Mouse (Mus musculus) hindbrain, embryonic 15.5 days (tissue): ENCODE results near the gene Lyzl4. TPM values are rescaled to one million over a fixed set of nuclear protein-coding genes. Genes with fewer than 3 reads are reported as not detected.

Experiments used
- ATAC-seq: fragments of 200-750 bp; cut with Nextera tagmentation; 2 replicates; pipeline ENCODE4 v1.8.0; 2017; ENCODE audit warnings: low read depth, moderate number of reproducible peaks, moderate TSS enrichment; ENCODE audit not compliant: low FRiP score
- H3K27ac ChIP-seq: fragments of 300-500 bp; sonication (generic); replicated peaks from 2 replicates; pipeline ENCODE4 v1.5.1; 2015; ENCODE audit warnings: mild to moderate bottlenecking, inconsistent platforms
- H3K27me3 ChIP-seq: fragments of 300-500 bp; sonication (generic); 2 replicates; pipeline ENCODE4 v1.6.1; 2015; ENCODE audit warnings: control low read depth, inconsistent platforms
- H3K36me3 ChIP-seq: fragments of 300-500 bp; sonication (generic); 2 replicates; pipeline ENCODE4 v1.6.1; 2015; ENCODE audit warnings: control low read depth, inconsistent platforms
- H3K4me1 ChIP-seq: fragments of 300-500 bp; sonication (generic); replicated peaks from 2 replicates; pipeline ENCODE4 v1.6.1; 2015; ENCODE audit warnings: control low read depth, inconsistent platforms
- H3K4me2 ChIP-seq: fragments of 300-500 bp; sonication (generic); 2 replicates; pipeline ENCODE4 v1.6.1; 2015; ENCODE audit warnings: moderate library complexity, mild to moderate bottlenecking, inconsistent platforms
- H3K4me3 ChIP-seq: fragments of 300-500 bp; sonication (generic); 2 replicates; pipeline ENCODE4 v1.5.1; 2015; ENCODE audit warnings: mild to moderate bottlenecking, inconsistent platforms
- H3K9ac ChIP-seq: fragments of 300-500 bp; sonication (generic); 2 replicates; pipeline ENCODE4 v1.6.1; 2015; ENCODE audit warnings: inconsistent platforms
- H3K9me3 ChIP-seq: fragments of 300-500 bp; sonication (generic); 2 replicates; pipeline ENCODE4 v1.6.1; 2016; ENCODE audit warnings: control low read depth, inconsistent platforms
- WGBS: fragments of 180-500 bp; shearing (Covaris S2); methylation state at CpG from one replicate; pipeline ENCODE4 v1.1.7; 2015; 5-methylcytosine and 5-hydroxymethylcytosine counted together
- polyA plus RNA-seq: library from polyadenylated mRNA; unstranded; fragments of >200 nt; fragmentation: Nextera tagmentation; extraction: Ambion mirVana; gene quantifications from 2 replicates; pipeline ENCODE4 v1.2.1, GENCODE M21; 2015

Lyzl4 gene
- polyA plus RNA-seq, 1 experiment from 2014 or later: 0.26 TPM

DNA sequence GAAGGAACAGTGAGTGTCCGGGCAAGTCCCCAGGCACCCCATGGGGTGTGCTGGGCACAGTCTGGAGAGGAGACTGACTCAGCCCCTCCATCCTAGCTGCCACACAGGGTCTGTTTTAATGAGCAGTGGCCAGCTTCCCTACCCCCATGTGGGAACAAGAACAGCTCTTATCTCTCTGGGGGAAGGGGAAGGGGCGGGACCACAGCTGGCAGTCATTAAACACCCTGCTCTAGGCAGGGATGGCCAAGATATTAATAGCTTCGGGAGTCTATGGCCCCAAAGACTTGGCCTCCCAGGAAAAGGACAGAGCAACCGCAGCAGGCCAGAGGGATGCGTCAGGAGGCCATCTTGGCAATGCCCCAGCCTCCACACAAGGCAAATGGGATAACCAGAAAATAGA, 30.4 kb upstream of the Lyzl4 start:
- H3K9ac ChIP-seq: no peak overlapping the region
- peaks cover 14% of the 10 kb centered on the region for H3K4me1 ChIP-seq
- H3K4me2 ChIP-seq: no peak overlapping the region
- no peak overlapping the region for H3K4me3 ChIP-seq
- ATAC-seq: no peak
- H3K36me3 ChIP-seq: no peaks in the 10 kb centered on the region
- WGBS: 58% methylated on average over 5 of the region's 5 CpGs
- no peaks in the 10 kb centered on the region for H3K9me3 ChIP-seq
- H3K27ac ChIP-seq: no peak overlapping the region
- H3K27me3 ChIP-seq: no peaks in the 10 kb centered on the region

DNA sequence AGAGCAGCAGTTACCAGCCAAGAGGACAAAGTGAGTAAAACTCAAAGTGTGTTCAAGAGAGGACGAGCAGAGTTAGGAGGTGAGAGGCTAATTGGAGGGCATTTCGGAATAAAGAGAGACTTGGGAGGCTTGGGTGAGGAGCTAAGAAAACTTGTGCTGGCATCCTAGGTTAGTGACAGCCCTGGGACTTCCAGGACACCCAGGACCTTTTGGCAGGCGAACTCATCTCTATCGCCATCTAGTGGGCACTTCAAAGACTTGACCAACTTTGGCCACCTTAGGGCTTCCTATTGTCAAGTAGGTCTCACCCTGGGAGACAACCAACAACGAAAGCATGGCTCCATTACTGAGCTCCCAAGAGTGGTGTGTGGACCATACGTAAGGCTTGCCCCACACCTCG, 29.4 kb upstream of the Lyzl4 start:
- Histone ChIP-seq H3K9me3 (no peaks in the 10 kb centered on the region), H3K27me3 (no peaks in the 10 kb centered on the region), H3K27ac (no peak overlapping the region), H3K4me1 (peaks cover 21% of the 10 kb centered on the region), H3K36me3 (no peaks in the 10 kb centered on the region), H3K9ac (no peak overlapping the region), H3K4me2 (no peak overlapping the region), H3K4me3 (no peak overlapping the region)
- ATAC-seq: no peak
- WGBS: 18% methylated on average over 7 of the region's 7 CpGs

DNA sequence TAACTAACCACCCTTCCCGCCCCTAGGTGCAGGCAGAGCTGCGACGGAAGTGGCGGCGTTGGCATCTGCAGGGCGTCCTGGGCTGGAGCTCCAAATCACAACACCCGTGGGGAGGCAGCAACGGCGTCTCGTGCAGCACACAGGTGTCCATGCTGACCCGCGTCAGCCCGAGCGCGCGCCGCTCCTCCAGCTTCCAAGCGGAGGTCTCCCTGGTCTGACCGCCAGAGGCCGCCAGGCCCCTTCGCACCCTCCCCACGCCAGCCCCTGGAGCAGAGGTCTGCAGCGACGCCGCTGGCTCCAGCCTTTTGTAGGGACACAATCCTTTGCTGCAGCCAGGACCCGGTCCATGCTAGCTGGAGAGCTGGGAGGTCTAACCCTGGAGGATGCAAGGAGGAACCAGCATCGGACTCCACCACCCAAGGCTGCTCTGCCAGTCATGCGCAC, 27.5 kb upstream of the Lyzl4 start:
- H3K27me3 ChIP-seq: no peaks in the 10 kb centered on the region
- peak overlapping the region; percentile 39 for H3K4me3 ChIP-seq
- WGBS: 1% methylated on average over 28 of the region's 28 CpGs
- peak; percentile 68 for ATAC-seq
- no peaks in the 10 kb centered on the region for H3K36me3 ChIP-seq
- H3K27ac ChIP-seq: no peak overlapping the region
- peak overlapping the region; percentile 36 for H3K9ac ChIP-seq
- no peaks in the 10 kb centered on the region for H3K9me3 ChIP-seq
- H3K4me1 ChIP-seq: peaks cover 21% of the 10 kb centered on the region
- peak overlapping the region; percentile 71 for H3K4me2 ChIP-seq

DNA sequence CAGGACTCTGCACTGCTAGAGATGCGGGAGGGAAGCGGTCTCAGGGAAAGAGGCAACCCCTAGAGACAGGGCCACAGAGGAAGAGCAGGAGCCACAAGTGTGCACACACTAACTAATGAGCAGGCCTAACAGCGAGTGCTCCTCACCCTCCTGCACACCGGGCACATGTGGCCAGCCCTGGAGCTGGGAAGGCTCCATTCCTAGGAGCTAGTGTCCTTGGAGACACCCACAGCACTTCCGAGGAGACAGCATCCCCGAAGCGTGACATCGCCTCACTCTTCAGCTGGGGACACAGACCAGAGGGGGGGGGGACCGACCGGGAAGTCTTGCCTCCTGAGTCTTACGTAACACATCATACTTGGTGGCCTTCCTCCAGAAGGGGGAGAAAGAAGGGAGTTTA, 25.9 kb upstream of the Lyzl4 start:
- Histone ChIP-seq H3K27ac (no peak overlapping the region), H3K4me2 (no peak overlapping the region), H3K9ac (no peak overlapping the region), H3K9me3 (no peaks in the 10 kb centered on the region), H3K4me1 (peaks cover 21% of the 10 kb centered on the region), H3K36me3 (no peaks in the 10 kb centered on the region), H3K4me3 (no peak overlapping the region), H3K27me3 (no peaks in the 10 kb centered on the region)
- no peak for ATAC-seq
- 66% methylated on average over 11 of the region's 11 CpGs for WGBS

DNA sequence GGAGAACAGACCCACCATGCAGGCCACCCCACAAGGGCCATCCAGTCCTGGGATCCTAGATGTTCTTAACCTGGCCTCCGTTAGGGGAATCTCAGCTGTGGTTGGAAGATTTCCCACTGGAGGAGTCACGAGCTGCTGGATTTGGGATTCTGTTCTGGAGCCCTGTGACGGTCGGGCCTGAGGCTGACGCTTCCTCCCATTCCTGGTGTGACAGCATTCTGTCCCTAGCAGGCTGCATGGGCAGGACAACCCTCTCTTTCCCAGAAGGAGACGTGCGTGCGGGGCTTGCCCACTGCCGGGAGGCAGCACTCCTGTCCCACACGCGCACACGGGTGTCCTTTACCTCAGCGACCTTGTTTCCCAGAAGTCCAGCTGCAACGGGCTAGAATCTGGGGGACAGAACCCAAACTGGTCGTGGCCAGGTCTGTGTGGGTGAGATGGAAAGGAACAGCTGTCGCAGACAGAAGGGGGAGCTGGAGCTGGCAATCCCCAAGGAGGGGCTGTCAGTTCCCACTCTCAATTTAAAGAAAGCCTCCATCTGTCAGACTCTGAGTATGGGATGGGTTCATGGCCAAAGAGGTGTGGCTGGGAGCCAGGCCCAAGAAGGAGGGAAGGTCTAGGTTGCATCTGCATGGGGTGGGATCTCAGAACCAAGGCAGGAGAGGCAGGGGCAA, 25.2 kb upstream of the Lyzl4 start:
- ATAC-seq: 0 out of 2 replicates have a peak, but pooled peaks have one; percentile 21
- no peak overlapping the region for H3K4me2 ChIP-seq
- no peak overlapping the region for H3K9ac ChIP-seq
- H3K9me3 ChIP-seq: no peaks in the 10 kb centered on the region
- 0 out of 2 replicates have a peak overlapping the region, but pooled peaks have one; percentile 14 for H3K27ac ChIP-seq
- WGBS: 53% methylated on average over 16 of the region's 16 CpGs
- no peaks in the 10 kb centered on the region for H3K27me3 ChIP-seq
- H3K36me3 ChIP-seq: no peaks in the 10 kb centered on the region
- H3K4me1 ChIP-seq: peaks cover 21% of the 10 kb centered on the region
- no peak overlapping the region for H3K4me3 ChIP-seq

DNA sequence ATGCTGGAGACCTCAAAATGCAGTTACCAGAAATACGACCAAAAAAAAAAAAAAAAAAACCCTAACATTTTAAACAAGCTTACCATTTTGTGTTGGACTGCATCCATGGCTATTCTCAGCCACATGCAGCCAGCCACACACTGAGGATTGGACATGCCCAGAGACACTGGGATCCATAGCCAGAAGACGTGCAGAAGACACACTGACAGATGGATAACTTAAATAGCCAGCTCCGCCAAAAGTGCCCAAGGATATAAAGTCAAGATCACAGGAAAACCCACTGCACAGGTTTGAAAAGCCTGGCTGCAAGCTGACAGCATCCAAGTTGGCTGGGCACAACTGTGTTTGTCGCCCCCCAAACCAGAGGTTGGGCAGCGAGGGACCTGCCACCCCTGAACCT, 22.2 kb upstream of the Lyzl4 start:
- no peak for ATAC-seq
- Histone ChIP-seq H3K4me1 (peaks cover 10% of the 10 kb centered on the region; the same call in 1 of the 2 replicates), H3K9ac (no peak overlapping the region), H3K36me3 (no peaks in the 10 kb centered on the region), H3K27ac (no peak overlapping the region), H3K4me2 (no peak overlapping the region), H3K9me3 (no peaks in the 10 kb centered on the region), H3K27me3 (no peaks in the 10 kb centered on the region), H3K4me3 (no peak overlapping the region)
- 82% methylated on average over 5 of the region's 5 CpGs for WGBS

DNA sequence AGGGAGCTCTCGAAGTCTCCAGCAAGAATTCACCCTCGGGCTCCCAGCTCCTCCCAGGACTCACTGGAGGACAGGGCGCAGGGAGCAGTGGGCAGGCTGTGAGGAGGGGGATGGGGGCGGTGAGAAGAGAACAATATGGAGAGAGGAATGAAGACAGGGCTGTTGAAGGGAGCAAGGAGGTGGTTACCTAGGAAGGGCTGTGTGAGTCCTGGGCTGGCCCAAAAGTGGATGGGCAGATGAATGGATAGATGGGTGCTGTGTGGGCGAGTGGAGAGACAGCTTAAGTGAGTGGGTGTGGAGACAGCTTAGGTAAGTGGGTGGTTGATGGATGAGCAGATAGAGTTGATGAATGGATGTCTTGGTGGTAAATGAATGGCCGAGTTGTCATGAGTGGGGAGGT, 21.6 kb upstream of the Lyzl4 start:
- no peak overlapping the region for H3K27ac ChIP-seq
- ATAC-seq: no peak
- no peaks in the 10 kb centered on the region for H3K9me3 ChIP-seq
- no peak overlapping the region for H3K9ac ChIP-seq
- H3K36me3 ChIP-seq: no peaks in the 10 kb centered on the region
- H3K27me3 ChIP-seq: no peaks in the 10 kb centered on the region
- no peak overlapping the region for H3K4me3 ChIP-seq
- 78% methylated on average over 6 of the region's 6 CpGs for WGBS
- H3K4me2 ChIP-seq: no peak overlapping the region
- H3K4me1 ChIP-seq: peaks cover 10% of the 10 kb centered on the region; the same call in 1 of the 2 replicates

DNA sequence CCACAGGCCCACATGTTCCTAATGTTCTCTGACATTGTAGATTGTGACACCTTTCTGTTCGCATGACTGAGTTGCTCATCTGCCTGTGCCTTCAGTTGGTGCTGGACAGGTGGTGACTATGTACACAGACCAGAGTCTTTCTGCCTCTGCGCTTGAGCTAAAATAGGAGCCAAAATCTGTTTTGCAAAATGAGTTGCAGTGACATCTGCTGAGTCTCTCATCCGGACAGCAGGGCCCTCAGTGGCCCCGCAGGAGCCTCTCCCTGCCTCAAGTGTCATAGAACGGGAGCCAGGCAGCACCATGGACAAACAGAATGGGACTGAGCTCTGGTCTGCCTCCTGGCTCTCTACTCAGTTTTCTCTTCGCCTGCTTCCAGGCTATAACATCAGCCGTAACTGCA, 17.9 kb upstream of the Lyzl4 start:
- Histone ChIP-seq H3K4me2 (no peak overlapping the region), H3K36me3 (no peaks in the 10 kb centered on the region), H3K27ac (no peak overlapping the region), H3K4me1 (no peaks in the 10 kb centered on the region; the same call in 1 of the 2 replicates), H3K27me3 (no peaks in the 10 kb centered on the region), H3K9me3 (no peaks in the 10 kb centered on the region), H3K9ac (no peak overlapping the region), H3K4me3 (no peak overlapping the region)
- WGBS: 76% methylated on average over 7 of the region's 7 CpGs
- no peak for ATAC-seq

DNA sequence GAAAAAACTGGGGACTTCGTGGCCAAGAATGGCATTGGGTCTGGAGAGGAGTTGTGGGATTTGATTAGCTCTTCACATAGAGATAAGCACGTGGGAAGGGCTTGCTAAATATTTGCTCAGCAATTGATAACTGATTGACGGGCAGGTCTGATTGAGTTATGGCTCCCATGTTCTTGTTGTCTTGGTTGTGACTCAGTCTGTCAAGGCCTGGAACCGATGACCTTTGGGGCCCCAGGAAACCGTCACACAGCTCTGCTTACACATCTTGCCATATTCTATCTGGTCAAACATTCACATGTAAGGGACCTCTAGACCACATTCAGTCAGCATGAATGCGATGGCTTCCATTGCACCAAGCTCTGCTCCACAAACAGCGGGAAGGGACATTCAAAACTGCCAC, 16.4 kb upstream of the Lyzl4 start:
- WGBS: 88% methylated on average over 7 of the region's 7 CpGs
- Histone ChIP-seq H3K9ac (no peak overlapping the region), H3K27ac (no peak overlapping the region), H3K36me3 (no peaks in the 10 kb centered on the region), H3K27me3 (no peaks in the 10 kb centered on the region), H3K4me2 (no peak overlapping the region), H3K9me3 (no peaks in the 10 kb centered on the region), H3K4me1 (no peaks in the 10 kb centered on the region; the same call in 1 of the 2 replicates), H3K4me3 (no peak overlapping the region)
- no peak for ATAC-seq

DNA sequence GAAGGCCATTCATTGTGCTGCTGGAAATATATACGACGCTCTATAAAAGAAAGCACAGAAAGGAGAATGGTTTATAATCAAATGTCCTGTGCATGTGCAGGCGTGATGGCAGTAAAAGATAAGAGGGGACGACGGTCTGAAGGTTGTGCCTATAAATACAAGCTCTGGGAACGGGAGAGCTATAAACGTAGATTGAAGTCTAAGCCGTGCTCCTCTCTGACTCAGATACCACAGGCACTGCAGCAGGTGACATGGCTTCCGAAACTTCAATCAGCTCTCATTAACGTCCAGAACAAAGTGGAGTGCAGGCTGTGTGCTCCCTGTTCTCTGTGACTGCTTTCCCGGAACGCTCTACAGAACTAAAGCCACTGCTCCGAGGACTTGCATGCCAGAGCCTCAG, 15.2 kb upstream of the Lyzl4 start:
- Histone ChIP-seq H3K9me3 (no peaks in the 10 kb centered on the region), H3K9ac (no peak overlapping the region), H3K27me3 (no peaks in the 10 kb centered on the region), H3K4me3 (no peak overlapping the region), H3K4me2 (no peak overlapping the region), H3K4me1 (no peaks in the 10 kb centered on the region; the same call in 1 of the 2 replicates), H3K27ac (no peak overlapping the region), H3K36me3 (no peaks in the 10 kb centered on the region)
- 64% methylated on average over 13 of the region's 13 CpGs for WGBS
- no peak for ATAC-seq

DNA sequence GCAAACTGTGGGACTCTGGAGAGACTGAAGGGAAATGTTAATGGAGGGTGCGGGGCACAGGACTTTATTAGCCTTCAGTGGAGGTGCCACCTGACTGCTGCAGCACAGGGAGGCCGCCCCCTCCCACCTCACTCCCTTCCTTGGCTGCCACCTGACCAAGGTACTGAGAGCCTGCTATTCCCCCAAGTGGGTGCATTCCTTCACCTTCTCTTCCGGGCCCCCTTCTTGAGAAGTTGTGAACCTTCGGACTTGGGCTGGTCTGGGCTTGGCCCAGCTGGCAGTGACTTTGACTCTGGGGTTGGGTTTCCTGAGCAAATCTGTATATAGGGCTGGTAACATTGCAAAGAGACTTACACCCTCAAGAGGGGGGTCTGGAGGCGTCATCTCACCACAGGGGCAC, 14.4 kb upstream of the Lyzl4 start:
- Histone ChIP-seq H3K4me3 (no peak overlapping the region), H3K4me2 (no peak overlapping the region), H3K36me3 (no peaks in the 10 kb centered on the region), H3K9me3 (no peaks in the 10 kb centered on the region), H3K4me1 (no peaks in the 10 kb centered on the region; the same call in 1 of the 2 replicates), H3K27ac (no peak overlapping the region), H3K27me3 (no peaks in the 10 kb centered on the region), H3K9ac (no peak overlapping the region)
- 90% methylated on average over 5 of the region's 5 CpGs for WGBS
- no peak for ATAC-seq

DNA sequence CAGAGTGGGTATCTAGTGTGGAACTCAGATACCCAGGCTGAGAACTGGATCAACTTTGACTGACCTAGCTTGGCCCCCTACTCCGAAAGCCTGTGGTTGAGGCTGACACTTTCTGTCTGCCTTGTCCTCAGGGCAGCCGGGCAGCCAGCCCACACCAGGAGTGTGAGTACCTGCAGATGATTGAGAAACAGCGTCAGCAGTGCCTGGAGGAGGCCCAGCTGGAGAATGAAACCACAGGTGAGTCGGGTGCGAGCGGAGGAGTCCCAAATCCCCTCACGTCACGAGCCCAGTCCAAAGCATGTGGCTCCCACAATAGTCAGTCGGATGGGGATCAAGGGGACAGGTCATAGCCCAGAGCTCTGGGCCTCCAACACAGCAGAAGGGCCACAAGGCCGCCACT, 11.8 kb upstream of the Lyzl4 start:
- H3K36me3 ChIP-seq: no peaks in the 10 kb centered on the region
- H3K27me3 ChIP-seq: no peaks in the 10 kb centered on the region
- H3K4me1 ChIP-seq: no peaks in the 10 kb centered on the region; the same call in 1 of the 2 replicates
- no peak for ATAC-seq
- no peak overlapping the region for H3K9ac ChIP-seq
- H3K27ac ChIP-seq: no peak overlapping the region
- H3K9me3 ChIP-seq: no peaks in the 10 kb centered on the region
- H3K4me2 ChIP-seq: no peak overlapping the region
- WGBS: 93% methylated on average over 10 of the region's 10 CpGs
- H3K4me3 ChIP-seq: no peak overlapping the region

DNA sequence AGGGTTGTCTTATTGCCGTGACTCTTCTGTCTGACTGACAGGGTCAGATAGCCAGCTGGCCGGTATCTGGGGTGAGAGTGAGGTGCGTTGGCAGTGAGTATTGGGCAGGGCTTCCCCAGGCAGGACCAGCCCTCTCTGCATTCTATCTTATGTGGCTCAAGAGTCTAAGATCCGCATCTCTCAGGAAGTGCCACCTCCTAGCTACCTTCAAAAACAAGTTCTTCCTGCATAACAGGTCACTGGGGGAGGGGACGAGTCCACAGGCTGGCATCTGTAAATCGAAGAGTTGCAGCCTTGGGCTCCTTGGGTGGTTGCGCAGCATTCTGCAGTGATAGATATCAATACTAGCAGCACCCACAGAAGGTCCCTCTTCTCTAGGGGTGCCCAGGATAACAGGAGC, 5.1 kb upstream of the Lyzl4 start:
- 77% methylated on average over 7 of the region's 7 CpGs for WGBS
- H3K9ac ChIP-seq: no peak overlapping the region
- no peak overlapping the region for H3K4me2 ChIP-seq
- H3K36me3 ChIP-seq: no peaks in the 10 kb centered on the region
- no peak overlapping the region for H3K4me3 ChIP-seq
- H3K9me3 ChIP-seq: no peaks in the 10 kb centered on the region
- ATAC-seq: no peak
- H3K27me3 ChIP-seq: peaks cover 15% of the 10 kb centered on the region
- H3K27ac ChIP-seq: no peak overlapping the region
- H3K4me1 ChIP-seq: peaks cover 11% of the 10 kb centered on the region
